Mouse (Mus musculus) spleen, postnatal 4 days (tissue): Measurements from ENCODE around the gene Pcdh7.

Experiments
- DNase-seq, 2 experiments: peaks; one replicate each; pipeline ENCODE4 v3.0.0; 2022; ENCODE audit warnings: low spot score in 2 of 2

Gene Pcdh7

GRCm38 (mm10) chr5:57745879-57746278 lies 28.1 kb downstream of the Pcdh7 start:
- DNase-seq, result no peak

- no peak for DNase-seq
Measured at GRCm38 (mm10) chr5:57750320-57750719, 32.6 kb downstream of the Pcdh7 start.

- DNase-seq, result no peak
Measured at GRCm38 (mm10) chr5:57755791-57756190, 38.0 kb downstream of the Pcdh7 start.

GRCm38 (mm10) chr5:57756726-57757424 lies 39.1 kb downstream of the Pcdh7 start:
- no peak for DNase-seq

- DNase-seq, result no peak
Measured at GRCm38 (mm10) chr5:57757436-57757898, 39.7 kb downstream of the Pcdh7 start.

GRCm38 (mm10) chr5:57758968-57759367 lies 41.2 kb downstream of the Pcdh7 start:
- DNase-seq, result no peak

GRCm38 (mm10) chr5:57760069-57761063 lies 42.6 kb downstream of the Pcdh7 start:
- no peak for DNase-seq

- DNase-seq, result no peak
Measured at GRCm38 (mm10) chr5:57765356-57765755, 47.6 kb downstream of the Pcdh7 start.

GRCm38 (mm10) chr5:57767346-57767745 lies 49.6 kb downstream of the Pcdh7 start:
- no peak for DNase-seq

- DNase-seq, result no peak
Measured at GRCm38 (mm10) chr5:57768469-57769022, 50.8 kb downstream of the Pcdh7 start.

GRCm38 (mm10) chr5:57769644-57770043 lies 51.9 kb downstream of the Pcdh7 start:
- no peak for DNase-seq

- DNase-seq, result no peak
Measured at GRCm38 (mm10) chr5:57770364-57770763, 52.6 kb downstream of the Pcdh7 start.

- DNase-seq, result no peak
Measured at GRCm38 (mm10) chr5:57771122-57771521, 53.4 kb downstream of the Pcdh7 start.

GRCm38 (mm10) chr5:57772711-57773110 lies 54.9 kb downstream of the Pcdh7 start:
- DNase-seq, result no peak

- DNase-seq, result no peak
Measured at GRCm38 (mm10) chr5:57774496-57774895, 56.7 kb downstream of the Pcdh7 start.

- no peak for DNase-seq
Measured at GRCm38 (mm10) chr5:57778093-57778492, 60.3 kb downstream of the Pcdh7 start.

GRCm38 (mm10) chr5:57779951-57780350 lies 62.2 kb downstream of the Pcdh7 start:
- no peak for DNase-seq

- DNase-seq, result no peak
Measured at GRCm38 (mm10) chr5:57780574-57780973, 62.8 kb downstream of the Pcdh7 start.

GRCm38 (mm10) chr5:57781950-57782349 lies 64.2 kb downstream of the Pcdh7 start:
- DNase-seq, result peak in 1 of 2 experiments; percentile 14

- no peak for DNase-seq
Measured at GRCm38 (mm10) chr5:57782546-57782945, 64.8 kb downstream of the Pcdh7 start.

GRCm38 (mm10) chr5:57788775-57789509 lies 71.2 kb downstream of the Pcdh7 start:
- DNase-seq, result no peak

- no peak for DNase-seq
Measured at GRCm38 (mm10) chr5:57796337-57796736, 78.6 kb downstream of the Pcdh7 start.
